Mouse (Mus musculus) mammary gland, adult 2 months (tissue): ENCODE measurements around the gene Cldn10. TPM values are rescaled to one million over a fixed set of nuclear protein-coding genes. Genes with fewer than 3 reads are reported as not detected.

ENCODE experiments used
- polyA plus RNA-seq: library from polyadenylated mRNA; depleted of rRNA; stranded (reverse); fragments of >200 nt; gene quantifications from 2 replicates; pipeline ENCODE4 v1.2.3, GENCODE M21; 2012; ENCODE audit warnings: low replicate concordance; rRNA removed

Cldn10 gene
- 6.0 and 8.4 TPM in 2 replicates for polyA plus RNA-seq

GRCm38 (mm10) chr14:118787621-118788020 lies at the start of gene Cldn10:
Cldn10 (plus strand) TSS chr14:118787908.

Other genes starting within 250 kb of the Cldn10 start
- 3.8 and 5.3 TPM in 2 replicates for gene Abcc4, start 81.7 kb upstream of the Cldn10 start, polyA plus RNA-seq
- gene Dzip1, start 137.6 kb downstream of the Cldn10 start, polyA plus RNA-seq, result 9.7 and 14.2 TPM in 2 replicates
- gene Dnajc3, start 150.1 kb downstream of the Cldn10 start, polyA plus RNA-seq, result 12.7 and 16.0 TPM in 2 replicates